Mouse (Mus musculus) thymus, postnatal 10 days (tissue): ENCODE measurements around the gene Prdm16.

Experiments
- DNase-seq, 2 experiments: peaks; one replicate each; pipeline ENCODE4 v3.0.0; 2021; ENCODE audit warnings: low spot score in 2 of 2

The Prdm16 gene

DNA sequence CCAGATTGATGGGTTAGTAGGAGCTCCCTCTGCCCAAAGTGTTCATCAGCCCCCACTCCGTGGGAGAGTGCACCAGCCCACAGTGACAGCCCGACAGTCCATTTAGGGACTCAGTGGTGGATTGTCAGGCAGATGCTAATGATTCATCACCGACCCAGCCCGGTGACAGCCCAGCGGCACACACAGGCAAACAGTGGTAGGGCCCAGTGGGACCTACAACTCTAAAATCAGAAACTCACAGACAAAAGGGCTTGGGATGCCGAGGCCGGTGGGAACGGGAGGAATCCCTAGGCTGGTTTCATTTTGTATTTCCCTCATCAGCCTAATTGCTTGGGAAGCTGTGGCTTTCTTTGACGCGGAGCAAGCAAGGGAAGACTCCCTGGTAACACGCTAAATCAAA lies 80.3 kb downstream of the Prdm16 start:
- no peak for DNase-seq

DNA sequence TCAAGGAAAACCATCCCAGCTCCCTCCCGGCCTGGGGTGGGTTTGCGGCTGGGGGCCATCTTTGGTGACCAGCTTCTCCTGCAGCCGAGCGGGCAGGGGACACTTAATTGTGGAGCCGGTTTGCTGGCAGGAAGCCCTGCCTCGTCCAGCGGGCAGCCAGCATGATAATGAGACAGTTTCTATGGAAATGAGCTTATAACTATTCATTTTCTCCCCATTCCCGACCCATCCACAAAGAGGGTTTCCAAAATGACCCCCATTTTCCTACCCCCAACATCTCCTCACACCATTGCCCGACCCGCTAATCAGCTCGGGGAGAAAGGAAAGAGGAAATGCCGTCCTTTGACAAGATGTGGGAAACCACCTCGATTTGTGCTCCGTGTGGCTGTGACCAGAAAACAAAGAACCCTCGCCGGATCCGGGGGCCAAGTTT lies 86.7 kb downstream of the Prdm16 start:
- no peak for DNase-seq

DNA sequence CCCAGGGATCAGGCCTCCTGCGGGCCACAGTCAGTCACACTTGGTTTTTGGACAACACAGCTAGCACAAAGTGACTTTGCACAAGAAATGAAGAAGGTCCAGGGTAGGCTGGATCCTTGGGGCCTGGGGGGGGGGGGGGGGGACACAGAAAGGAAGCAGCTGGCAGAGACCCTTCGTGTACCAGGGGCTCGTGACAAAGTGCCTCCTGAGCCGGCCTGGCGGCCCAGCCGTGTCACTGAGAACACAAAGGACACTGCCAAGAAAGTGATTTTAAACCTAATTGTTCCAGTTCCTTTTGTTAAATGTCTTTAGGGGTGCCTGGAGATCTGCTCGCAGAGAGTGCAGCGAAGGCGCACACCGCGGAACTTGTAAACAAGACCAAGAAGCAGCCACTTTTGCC lies 87.2 kb downstream of the Prdm16 start:
- DNase-seq: no peak

DNA sequence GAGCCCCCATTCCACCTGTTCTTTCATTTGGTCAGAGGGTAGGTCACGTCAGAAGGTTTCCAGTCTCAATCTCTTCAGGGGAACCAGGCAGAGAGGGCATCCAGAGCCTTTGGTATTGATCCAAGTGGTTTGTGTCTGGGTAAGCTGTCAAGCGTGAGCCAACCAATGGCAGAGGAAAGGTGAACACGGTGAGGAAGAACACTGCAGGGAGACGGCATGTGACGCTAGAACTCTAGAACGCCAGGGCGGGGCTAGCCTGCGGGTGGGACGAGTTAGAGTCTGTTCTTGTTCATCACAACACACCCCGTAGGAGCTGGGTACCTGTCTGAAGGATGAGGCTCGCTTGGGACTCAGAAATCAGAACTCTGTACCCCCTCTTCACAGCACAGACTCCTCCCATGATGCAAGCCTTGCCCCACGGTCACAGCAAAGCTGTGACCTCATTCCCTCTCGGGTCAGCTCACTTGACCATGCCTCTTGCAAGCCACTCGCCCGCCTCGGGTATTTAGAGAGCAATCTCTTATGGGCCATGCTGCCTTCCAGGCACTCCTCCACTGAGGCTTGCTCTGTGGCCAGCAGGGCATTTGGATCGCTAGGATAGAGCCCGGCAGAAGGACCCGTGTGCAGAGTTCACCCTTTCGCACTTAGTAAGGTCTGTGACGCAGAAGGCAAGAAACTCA lies 89.4 kb downstream of the Prdm16 start:
- DNase-seq: no peak

DNA sequence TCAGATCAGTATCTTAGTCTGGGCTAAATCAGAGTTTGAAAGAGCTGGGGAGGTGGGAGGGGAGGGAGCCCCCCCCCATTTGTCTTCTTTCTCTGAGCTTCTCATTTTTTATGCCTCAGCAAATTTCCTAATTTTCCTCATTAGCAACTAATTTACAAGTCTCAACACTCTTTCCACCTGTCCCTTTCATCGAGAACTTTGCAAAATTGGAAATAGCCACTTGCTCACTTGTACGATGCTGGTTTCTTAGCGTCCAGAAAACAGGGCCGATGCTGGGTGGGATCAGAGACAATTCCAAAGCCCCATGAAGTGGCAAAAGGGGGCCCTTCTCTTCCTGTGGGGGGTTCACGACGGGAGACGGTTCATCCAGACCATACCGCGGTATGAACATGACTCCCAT lies 91.4 kb downstream of the Prdm16 start:
- DNase-seq: no peak

- DNase-seq: no peak
Measured at GRCm38 (mm10) chr4:154543921-154544320, 92.8 kb downstream of the Prdm16 start.

DNA sequence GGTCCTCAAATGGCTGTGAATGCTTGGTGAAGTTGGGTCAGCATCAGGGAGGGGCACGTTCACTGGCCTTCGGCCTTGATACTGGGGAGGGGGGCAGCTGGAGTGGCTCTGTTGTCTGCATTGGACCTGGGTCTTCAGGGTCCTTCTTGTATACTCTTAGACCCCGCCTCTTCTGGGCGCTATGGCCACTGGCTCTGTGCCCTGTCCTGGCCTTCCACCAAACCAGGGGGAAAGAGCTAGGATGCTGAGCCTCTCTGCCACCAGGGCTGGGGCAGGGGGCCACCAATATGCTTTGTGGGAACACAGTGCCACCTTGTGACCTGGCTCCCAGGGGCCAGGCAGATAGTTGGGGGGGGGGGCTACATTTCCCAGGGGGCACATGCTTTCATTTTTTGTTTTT lies 93.5 kb downstream of the Prdm16 start:
- DNase-seq: no peak

- no peak for DNase-seq
Measured at GRCm38 (mm10) chr4:154542568-154542967, 94.1 kb downstream of the Prdm16 start.

DNA sequence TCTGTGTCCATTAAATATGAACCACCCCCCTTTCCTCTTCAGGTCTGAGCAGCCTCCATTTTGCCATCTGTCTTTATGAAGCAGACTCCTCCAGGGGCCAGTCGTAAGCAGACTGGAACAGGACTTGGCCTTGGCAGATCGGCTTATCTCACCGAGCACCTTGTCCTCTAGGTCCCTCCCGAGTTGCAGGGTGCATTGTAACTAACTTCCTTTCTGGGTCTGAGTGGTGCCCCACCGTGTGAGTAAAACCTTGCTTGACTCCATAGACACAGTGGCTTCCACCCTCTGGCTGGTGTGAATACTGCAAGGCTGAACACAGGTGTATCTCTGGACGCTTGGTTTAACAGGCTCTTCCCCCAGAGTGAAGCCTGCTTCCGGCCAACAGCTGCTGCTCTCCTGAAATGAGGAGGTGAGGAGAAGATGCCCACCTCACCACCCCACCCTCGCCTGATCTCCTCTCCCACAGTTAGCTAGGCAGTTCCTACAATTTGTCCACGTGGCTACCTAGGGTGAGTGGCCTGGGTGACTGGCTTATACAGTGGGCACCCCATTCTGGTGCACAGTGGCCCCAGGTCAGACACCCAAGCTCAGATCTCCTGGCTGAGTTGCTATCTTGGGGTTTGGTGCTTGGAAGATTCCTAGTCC lies 94.9 kb downstream of the Prdm16 start:
- no peak for DNase-seq

- no peak for DNase-seq
Measured at GRCm38 (mm10) chr4:154540671-154541070, 96.0 kb downstream of the Prdm16 start.

DNA sequence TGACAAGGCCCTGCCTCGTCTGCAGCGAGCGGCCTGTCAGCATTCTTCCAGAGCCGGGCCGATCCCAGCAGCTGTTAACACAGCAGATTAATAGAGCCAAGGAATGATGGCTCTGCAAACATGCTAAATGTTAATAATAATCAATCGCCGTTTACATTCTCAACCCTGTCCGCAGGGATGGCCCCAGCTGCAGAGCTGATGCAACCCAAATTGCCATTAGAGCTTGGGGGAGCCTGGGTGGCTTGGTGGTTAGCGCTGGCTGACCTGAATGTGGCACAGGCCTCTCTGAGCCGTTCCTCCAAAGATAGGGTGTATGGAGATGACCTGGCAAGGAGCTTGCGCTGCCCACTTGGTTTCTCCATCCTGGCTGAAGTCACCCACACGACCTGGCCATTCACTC lies 97.0 kb downstream of the Prdm16 start:
- no peak for DNase-seq

- no peak for DNase-seq
Measured at GRCm38 (mm10) chr4:154538727-154539126, 97.9 kb downstream of the Prdm16 start.

DNA sequence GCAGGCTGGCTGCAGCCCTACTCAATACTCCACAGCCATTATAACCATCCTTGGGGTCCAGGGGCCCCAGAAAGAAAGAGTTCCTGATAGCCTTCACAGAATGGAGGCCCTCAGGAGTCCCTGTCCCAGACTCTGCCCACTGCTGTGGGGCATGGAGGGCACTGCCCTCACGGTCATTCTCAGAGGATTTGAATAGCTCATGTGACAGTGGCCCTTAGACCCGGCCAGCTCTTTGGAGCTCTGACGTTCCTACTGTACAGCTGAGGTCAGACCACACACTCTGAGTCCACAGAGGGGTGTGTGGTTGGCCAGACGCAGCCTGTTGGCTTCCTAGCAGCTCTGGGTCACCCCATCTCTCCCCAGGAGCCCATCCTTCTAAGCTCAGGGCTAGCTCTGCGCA lies 100.6 kb downstream of the Prdm16 start:
- no peak for DNase-seq

DNA sequence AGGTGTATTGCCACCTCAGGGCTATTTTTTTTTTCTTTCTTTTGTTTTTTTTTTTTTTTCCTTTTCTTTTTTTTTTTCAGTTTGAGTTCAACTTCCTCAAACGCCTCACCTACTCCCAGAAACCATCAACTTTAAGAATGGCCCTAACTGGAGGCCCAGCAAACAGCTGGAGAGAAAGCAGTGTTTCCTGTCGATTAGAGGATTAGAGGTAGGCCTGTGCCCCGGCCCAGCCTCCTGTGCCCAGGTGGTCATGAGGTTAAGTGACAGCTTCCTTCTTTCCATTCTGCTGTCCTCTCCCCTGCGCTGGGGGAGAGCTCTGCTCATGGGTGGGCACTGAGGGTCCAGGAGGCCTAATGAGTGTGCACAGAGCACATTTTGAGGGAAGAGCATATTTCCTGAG lies 105.3 kb downstream of the Prdm16 start:
- no peak for DNase-seq

- no peak for DNase-seq
Measured at GRCm38 (mm10) chr4:154530336-154530735, 106.3 kb downstream of the Prdm16 start.

- no peak for DNase-seq
Measured at GRCm38 (mm10) chr4:154527506-154527905, 109.2 kb downstream of the Prdm16 start.

DNA sequence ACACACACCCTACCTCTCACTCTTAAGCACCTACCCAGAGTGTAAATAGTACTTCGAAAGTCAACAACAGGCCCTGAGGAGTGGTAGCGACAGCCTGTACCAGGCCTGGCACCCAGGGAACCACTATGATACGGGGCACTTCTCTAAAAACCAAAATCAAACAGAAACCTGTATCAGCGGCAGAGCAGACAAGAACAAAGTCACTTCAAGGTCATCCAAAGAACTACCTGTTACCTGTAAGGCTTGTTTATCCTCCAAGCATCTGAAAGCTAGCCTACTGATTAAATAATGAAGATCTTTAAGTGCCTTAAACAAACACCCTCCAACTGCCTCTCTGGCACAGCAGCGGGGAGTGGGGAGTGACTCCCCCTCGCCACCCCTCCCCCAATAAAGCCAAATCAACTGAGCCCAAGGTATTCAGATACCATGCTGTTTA lies 110.3 kb downstream of the Prdm16 start:
- no peak for DNase-seq

DNA sequence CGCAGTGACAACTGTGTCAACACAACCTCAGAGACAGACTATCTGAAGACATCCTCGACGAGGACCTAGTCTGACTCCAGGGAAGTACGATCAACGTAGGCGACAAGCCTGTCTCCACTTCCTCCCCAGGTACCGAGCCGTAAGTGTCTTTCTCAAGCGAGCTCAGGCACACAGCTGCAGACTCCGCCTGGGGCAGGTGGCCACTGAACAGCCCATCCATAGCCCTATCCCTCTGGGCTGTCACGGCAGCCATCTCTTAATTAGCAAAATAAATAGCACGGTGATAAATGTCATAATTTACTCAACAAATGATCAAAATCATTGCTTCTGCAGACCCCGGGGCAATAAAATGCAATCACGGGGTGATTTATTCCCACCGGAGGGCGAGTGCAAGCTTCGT lies 112.8 kb downstream of the Prdm16 start:
- no peak for DNase-seq

DNA sequence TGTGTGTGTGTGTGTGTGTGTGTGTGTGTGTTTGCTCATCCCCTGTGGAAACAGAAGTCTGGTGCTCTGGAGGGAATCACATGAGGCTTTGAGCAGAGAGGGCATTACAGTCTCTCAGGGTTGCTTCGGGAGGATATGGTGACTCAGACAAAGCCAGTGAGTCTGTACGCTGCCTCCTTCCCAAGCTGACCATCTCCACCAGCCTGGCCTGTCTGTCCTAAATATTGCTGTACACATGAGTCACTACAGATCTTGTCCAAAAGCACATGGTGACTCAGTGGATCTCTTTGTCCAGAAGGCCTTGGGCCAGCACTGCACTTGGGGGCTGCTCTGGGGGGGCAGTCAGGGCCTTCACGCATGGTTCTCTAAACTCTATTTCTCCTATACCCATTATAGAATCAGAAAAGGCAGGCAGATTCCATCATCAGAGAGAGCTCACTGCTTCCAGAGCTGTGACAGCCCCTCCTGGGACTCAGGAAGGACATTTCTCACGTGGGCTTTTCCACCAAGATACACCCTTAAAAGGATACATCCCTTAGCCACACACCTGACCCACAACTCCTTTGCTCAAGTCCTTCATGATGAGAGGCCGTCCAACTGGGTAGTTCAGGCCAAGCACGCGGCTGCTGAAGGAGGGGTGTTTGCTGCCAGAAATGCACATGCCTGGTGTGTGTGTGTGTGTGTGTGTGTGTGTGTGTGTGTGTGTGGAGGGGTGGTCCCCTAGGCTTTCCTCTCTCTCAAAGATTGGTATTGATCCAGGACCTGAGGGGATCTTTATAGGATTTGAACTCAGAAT lies 114.6 kb downstream of the Prdm16 start:
- DNase-seq: no peak

DNA sequence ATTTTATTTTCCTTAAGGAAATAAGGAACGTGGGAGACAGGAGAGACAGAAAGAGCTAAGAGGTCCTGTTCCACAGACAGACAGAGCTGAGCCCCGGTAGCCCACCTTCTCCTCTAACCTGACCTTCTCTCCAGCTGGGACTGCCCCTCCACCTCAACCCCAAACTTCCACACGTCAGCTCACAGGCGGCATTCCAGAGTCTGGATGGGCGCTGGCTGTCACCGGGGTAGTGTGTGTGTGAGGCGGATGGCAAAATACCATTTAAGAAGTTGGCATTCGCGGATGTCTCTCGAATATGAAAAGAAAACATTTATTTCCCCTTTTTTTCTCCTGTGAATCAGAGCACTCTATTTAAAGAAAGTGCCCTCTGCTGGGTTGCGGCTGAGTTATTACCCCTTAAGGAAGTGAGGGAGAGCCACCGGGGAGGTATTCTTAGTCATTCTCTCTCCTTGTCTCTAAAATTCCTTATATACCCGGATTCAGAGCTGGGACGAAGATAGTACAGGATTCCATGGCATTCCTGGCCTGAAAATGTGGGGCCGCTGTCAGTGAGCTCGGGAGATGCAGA lies 117.1 kb downstream of the Prdm16 start:
- DNase-seq: no peak

DNA sequence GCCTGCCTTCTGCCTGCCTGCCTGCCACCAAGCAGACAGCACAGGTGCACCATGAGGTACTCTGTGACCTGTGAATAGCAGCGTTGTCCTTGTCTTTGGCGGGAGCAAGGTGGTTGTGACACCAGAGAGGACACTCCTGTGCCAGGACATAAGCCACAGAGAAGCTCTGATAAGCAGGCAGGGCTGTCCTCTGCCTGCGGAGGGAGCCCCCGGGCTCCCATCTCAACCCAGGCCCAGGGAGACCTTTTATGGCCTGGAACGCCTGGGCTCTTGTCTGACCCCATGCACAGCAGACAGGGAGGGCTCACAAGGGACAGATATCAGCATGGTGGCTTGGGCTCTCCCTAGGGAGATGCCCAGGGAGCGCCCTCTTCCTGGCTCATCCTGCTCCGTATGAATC lies 118.7 kb downstream of the Prdm16 start:
- no peak for DNase-seq

- no peak for DNase-seq
Measured at GRCm38 (mm10) chr4:154516470-154516869, 120.2 kb downstream of the Prdm16 start.

DNA sequence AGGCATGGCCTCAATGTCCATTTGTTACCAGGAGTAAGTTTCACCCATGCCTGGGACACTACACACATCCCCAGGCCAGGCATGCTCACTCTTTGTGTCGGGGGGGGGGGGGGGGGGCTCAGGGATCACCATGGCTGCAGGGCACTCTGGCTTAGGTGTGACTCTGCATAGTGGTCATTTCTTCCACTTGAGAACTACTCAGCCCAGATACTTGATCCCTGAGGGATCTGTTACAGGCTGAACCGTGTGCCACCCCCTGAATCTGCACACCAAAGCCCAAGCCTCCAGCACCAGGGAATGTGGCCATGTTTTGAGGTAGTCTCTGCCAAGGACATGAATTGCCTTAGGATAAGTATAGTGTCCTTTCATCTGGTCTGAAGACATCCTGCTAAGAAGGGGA lies 123.0 kb downstream of the Prdm16 start:
- no peak for DNase-seq
